Mouse (Mus musculus) limb, embryonic 12.5 days (tissue): ENCODE data around the gene Prdm10. TPM values are rescaled to one million over a fixed set of nuclear protein-coding genes. Genes with fewer than 3 reads are reported as not detected.

Source experiments
- ATAC-seq: fragments of 200-750 bp; cut with Nextera tagmentation; 2 replicates; pipeline ENCODE4 v1.8.0; 2017; ENCODE audit warnings: low read depth, moderate TSS enrichment; ENCODE audit not compliant: insufficient number of reproducible peaks, insufficient read depth, low FRiP score, low TSS enrichment
- H3K27ac ChIP-seq: fragments of 300-500 bp; sonication (generic); 2 replicates; pipeline ENCODE4 v1.5.1; 2016; ENCODE audit warnings: mild to moderate bottlenecking, moderate library complexity
- H3K27me3 ChIP-seq: fragments of 300-500 bp; sonication (generic); 2 replicates; pipeline ENCODE4 v1.6.1; 2016; ENCODE audit warnings: mild to moderate bottlenecking, moderate library complexity
- H3K36me3 ChIP-seq: fragments of 300-500 bp; sonication (generic); 2 replicates; pipeline ENCODE4 v1.6.1; 2016; ENCODE audit warnings: mild to moderate bottlenecking, moderate library complexity
- H3K4me1 ChIP-seq: fragments of 300-500 bp; sonication (generic); replicated peaks from 2 replicates; pipeline ENCODE4 v1.6.1; 2016
- H3K4me2 ChIP-seq: fragments of 300-500 bp; sonication (generic); 2 replicates; pipeline ENCODE4 v1.6.1; 2016; ENCODE audit warnings: mild to moderate bottlenecking, moderate library complexity
- H3K4me3 ChIP-seq: fragments of 300-500 bp; sonication (generic); replicated peaks from 2 replicates; pipeline ENCODE4 v1.5.1; 2016; ENCODE audit warnings: mild to moderate bottlenecking
- H3K9ac ChIP-seq: fragments of 300-500 bp; sonication (generic); replicated peaks from 2 replicates; pipeline ENCODE4 v1.6.1; 2016; ENCODE audit warnings: mild to moderate bottlenecking, moderate library complexity
- H3K9me3 ChIP-seq: fragments of 300-500 bp; sonication (generic); 2 replicates; pipeline ENCODE4 v1.6.1; 2016; ENCODE audit warnings: mild to moderate bottlenecking, moderate library complexity
- WGBS: fragments of 180-500 bp; shearing (Covaris S2); methylation state at CpG from one replicate; pipeline ENCODE4 v1.1.7; 2016; 5-methylcytosine and 5-hydroxymethylcytosine counted together
- polyA plus RNA-seq: library from polyadenylated mRNA; unstranded; fragments of >200 nt; fragmentation: Nextera tagmentation; extraction: Ambion mirVana; gene quantifications from 2 replicates; pipeline ENCODE4 v1.2.1, GENCODE M21; 2016

The Prdm10 gene
- polyA plus RNA-seq, 1 experiment from 2014 or later, result 6.3 TPM

DNA sequence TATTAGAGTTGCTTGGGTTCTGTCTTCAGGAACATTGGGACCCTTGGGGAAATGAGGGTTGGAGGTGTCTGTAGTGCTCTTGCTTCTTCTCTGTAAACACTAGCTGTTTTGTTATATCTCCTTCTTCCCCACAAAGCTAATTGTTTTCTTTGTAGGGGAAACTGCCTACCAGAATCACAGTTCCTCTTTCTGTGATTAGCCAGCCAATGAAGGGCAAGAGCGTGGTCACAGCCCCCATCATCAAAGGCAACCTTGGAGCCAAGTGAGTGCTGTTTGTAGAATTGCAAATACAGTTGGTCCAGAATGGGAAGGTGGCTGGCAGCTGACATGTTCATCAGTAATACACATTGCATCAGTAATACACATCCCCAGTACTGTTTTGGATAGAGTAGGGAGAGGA lies 138.5 kb downstream of the Prdm10 start:
- 83% methylated on average over 1 of the region's 1 CpGs for WGBS
- no peaks in the 10 kb centered on the region for H3K4me1 ChIP-seq
- H3K27ac ChIP-seq, result no peak overlapping the region
- H3K9ac ChIP-seq, result no peak overlapping the region
- no peak for ATAC-seq
- H3K4me2 ChIP-seq, result no peak overlapping the region
- H3K9me3 ChIP-seq, result no peaks in the 10 kb centered on the region
- no peak overlapping the region for H3K4me3 ChIP-seq
- peaks cover 83% of the 10 kb centered on the region for H3K36me3 ChIP-seq
- H3K27me3 ChIP-seq, result no peaks in the 10 kb centered on the region

DNA sequence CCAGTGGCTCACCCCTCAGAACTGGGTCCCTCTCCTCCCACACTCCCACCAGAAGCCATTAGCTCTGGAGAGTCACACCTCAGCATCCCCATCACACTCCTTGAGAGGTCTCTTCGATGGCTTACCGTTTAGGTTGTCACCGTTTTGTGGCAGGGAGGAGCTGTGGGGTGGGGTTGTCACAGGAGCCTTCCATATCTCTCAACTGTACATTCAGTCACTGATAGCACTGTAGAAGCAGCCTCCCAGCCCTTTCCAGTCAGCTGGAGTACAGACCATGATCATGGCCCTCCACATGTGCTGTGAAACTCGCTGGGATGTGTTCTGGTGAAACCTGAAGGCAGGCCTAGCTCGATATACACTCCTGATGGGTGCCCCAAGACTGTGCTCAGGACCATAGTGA lies 141.8 kb downstream of the Prdm10 start:
- H3K27me3 ChIP-seq, result no peaks in the 10 kb centered on the region
- H3K4me3 ChIP-seq, result no peak overlapping the region
- WGBS, result 87% methylated on average over 5 of the region's 5 CpGs
- no peak for ATAC-seq
- no peak overlapping the region for H3K27ac ChIP-seq
- no peak overlapping the region for H3K4me2 ChIP-seq
- H3K9me3 ChIP-seq, result no peaks in the 10 kb centered on the region
- H3K36me3 ChIP-seq, result peaks cover 55% of the 10 kb centered on the region
- no peak overlapping the region for H3K9ac ChIP-seq
- H3K4me1 ChIP-seq, result no peaks in the 10 kb centered on the region

DNA sequence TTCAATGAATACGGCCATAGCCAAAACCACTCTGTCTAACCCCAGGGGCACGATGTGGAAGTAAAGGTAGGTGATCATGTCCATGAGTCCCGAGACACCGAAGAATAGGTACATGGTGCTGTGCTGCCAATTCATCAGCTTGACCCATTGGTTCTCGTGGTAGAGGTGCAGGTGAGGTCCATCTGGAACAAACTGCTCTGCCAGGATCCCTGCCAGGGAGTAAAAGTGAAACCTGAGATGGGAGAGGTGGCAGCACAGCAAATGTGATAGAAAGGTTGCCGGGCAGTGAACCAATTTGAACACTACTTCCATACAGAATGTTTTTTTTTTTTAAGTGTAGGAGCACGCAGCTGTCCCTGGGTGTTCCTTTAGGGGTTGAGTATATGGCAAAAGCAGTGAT lies 148.6 kb downstream of the Prdm10 start:
- ATAC-seq, result no peak

DNA sequence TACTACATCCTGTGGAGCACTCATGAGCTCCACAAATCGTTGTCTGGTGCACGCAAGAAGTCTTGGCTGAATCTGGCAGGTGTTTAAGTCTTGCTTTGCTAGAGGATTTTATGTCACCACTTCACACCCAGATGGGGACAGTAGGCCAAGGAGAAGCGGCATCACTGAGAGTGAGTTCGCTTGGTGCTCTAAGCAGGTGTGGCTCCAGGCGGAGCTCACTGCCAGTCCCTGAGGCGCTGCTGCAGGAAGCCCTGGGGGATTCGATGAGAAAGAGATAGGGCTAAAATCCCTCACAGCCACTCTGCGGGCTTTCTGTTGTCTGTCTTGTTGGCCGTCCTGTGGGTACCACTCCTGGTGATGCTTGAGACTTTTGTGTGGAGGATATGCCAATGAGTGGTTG lies 149.7 kb downstream of the Prdm10 start:
- Histone ChIP-seq H3K27me3 (no peaks in the 10 kb centered on the region), H3K4me3 (no peak overlapping the region), H3K9ac (no peak overlapping the region), H3K4me1 (no peaks in the 10 kb centered on the region), H3K27ac (no peak overlapping the region), H3K9me3 (no peaks in the 10 kb centered on the region), H3K4me2 (no peak overlapping the region), H3K36me3 (no peaks in the 10 kb centered on the region)
- ATAC-seq, result no peak
- WGBS, result 78% methylated on average over 9 of the region's 9 CpGs

More for the DNA sequence above, 148.6 kb downstream of the Prdm10 start:
- Histone ChIP-seq H3K27me3 (no peaks in the 10 kb centered on the region), H3K27ac (no peak overlapping the region), H3K9ac (no peak overlapping the region), H3K9me3 (no peaks in the 10 kb centered on the region), H3K4me3 (no peak overlapping the region), H3K4me1 (no peaks in the 10 kb centered on the region), H3K4me2 (no peak overlapping the region), H3K36me3 (0 out of 2 replicates have a peak, but pooled peaks cover under 1% of the 10 kb centered on the region)
- 83% methylated on average over 7 of the region's 7 CpGs for WGBS

Other genes with a start within 250 kb of the Prdm10 start
- 7.8 and 10.6 TPM in 2 replicates for gene Zbtb44, start 249.9 kb upstream of the Prdm10 start, polyA plus RNA-seq
- gene St14, start 148.7 kb upstream of the Prdm10 start, polyA plus RNA-seq, result 7.1 and 8.1 TPM in 2 replicates
- gene Aplp2, start 68.7 kb upstream of the Prdm10 start, polyA plus RNA-seq, result 164 and 172 TPM in 2 replicates
- 25.8 and 27.6 TPM in 2 replicates for gene Nfrkb, start 105.7 kb downstream of the Prdm10 start, polyA plus RNA-seq
- gene Tmem45b, start 183.9 kb downstream of the Prdm10 start, polyA plus RNA-seq, result not detected in 2 replicates